Mouse (Mus musculus): Measurements from ENCODE around the gene AI597479. TPM values are rescaled to one million over a fixed set of nuclear protein-coding genes. Genes with fewer than 3 reads are reported as not detected.

The AI597479 gene
- total RNA-seq, 2 experiments from 2014 or later: 22.2 to 23.0 TPM

DNA sequence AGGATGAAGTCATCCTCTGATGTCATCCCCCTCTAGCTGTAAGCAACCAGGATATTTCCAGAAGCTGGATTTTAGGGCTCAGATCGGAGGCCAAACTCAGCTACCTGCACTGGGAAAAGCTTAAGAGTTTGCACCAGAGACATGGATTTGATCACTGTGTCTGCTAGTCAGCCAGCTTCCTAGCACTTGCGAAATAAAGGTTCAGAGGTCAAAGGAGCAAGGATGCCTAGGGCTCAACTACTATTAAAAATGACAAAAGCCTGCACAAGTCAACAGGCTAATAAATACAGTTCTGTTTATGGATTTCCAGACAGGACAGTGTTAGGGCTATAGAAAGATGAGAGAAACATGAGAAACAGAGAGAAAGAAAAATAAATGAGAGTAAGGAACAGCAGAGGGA, 59.4 kb downstream of the AI597479 start:
- DNase-seq (ENCODE audit: low spot score in 2 of 2): no peak

DNA sequence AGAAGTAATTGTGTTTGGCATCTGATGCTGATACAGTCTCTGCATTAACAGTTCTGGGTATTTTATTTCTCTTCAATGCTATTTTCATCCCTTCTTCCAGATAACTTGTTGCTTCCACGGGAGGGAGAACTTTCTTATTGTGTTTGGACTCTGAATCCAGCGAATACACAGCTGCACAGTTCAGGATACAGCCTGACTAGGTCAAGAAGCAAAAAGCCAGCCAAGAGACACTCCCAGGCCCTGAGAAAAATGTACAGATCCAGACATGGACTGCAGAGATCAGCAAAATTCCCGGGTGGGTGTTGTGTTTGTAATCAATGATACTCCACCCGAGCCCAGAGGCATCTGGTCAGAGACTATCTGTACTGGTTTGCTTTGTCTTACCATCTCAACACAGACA, 60.9 kb downstream of the AI597479 start:
- DNase-seq (ENCODE audit: low spot score in 2 of 2): no peak

DNA sequence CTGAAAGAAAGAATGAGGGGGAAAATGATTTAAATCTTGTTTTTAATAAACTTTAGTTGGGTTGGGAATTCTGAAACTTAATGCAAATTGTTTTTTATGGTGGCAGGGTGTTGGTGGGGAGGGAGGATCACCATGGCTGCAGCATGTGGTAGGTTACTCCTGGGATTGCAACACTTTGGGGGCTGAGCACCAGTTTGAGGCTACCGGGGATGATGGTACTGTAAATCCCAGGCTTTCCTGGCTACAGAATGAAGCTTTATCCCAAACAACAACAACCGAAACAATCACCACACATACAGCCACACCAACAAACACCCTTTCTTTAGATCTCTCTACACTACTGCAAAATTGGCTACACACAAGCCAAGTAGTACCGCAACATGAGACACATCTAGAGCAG, 63.9 kb downstream of the AI597479 start:
- DNase-seq (ENCODE audit: low spot score in 2 of 2): no peak

DNA sequence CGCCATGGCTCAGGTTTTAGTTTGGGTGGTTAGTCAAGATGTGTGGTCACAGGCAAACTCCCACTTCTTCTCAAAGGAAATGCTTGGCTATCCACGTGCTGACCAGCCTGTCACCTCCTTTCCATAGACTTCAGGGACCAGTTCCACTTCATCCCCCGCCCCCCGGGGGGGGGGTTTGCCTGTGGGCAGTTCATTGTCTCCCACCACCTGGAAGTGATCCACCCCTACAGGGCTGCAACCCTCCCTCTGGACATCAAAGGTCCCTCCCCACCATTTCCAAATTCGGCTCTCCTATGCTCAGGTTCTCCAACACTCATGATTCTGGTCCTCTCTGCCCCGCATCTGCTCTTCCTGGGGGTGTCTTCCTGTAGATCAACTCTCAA, 64.6 kb downstream of the AI597479 start:
- DNase-seq (ENCODE audit: low spot score in 2 of 2): no peak

- DNase-seq (ENCODE audit: low spot score in 2 of 2): peak; percentile 62 to 70
Measured at GRCm38 (mm10) chr1:43163467-43164418, 65.2 kb downstream of the AI597479 start.

DNA sequence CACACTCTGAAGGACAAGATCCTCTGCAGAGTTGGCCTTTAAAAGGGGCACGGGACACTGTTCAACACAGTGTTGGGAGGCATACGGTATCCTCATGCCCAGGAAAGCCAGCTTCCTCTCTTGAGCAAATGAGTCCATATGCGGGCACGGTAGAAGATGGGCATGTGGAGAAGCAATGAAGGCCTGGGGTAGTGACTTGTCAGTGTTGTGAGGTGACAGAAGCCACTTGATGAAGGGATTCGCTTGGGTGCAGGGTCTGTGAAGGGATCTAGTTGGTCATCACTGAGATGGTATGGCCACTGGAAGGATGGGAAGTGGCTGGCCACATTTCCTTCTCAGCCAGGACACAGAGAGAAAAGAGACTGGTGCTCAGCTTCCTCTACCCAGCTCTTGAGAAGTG, 66.1 kb downstream of the AI597479 start:
- no peak for DNase-seq (ENCODE audit: low spot score in 2 of 2)

Other genes with a start within 250 kb of the AI597479 start
- 10 to 100 TPM; 43.4 to 46.1 TPM for gene Mrps9, start 247.5 kb upstream of the AI597479 start, total RNA-seq (2021)
- 10 to 100 TPM; 19.9 to 21.1 TPM for gene Gpr45, start 145.8 kb upstream of the AI597479 start, total RNA-seq (2021)
- 10 to 100 TPM; 29.4 to 41.7 TPM for gene Tgfbrap1, start 73 bp upstream of the AI597479 start, total RNA-seq (2021)
- gene Fhl2, start 98.3 kb downstream of the AI597479 start, total RNA-seq (2021): 10 to 100 TPM; 35.8 to 39.3 TPM